Mouse (Mus musculus) thymus, postnatal 14 days (tissue): Measurements from ENCODE around the gene Btf3l4.

ENCODE experiments used
- DNase-seq: peaks from one replicate; pipeline ENCODE4 v3.0.0; 2021

The Btf3l4 gene

GRCm38 (mm10) chr4:108811550-108811949 lies 21.9 kb downstream of the Btf3l4 start:
- DNase-seq: no peak

GRCm38 (mm10) chr4:108811142-108811541 lies 22.3 kb downstream of the Btf3l4 start:
- DNase-seq: no peak

GRCm38 (mm10) chr4:108803535-108803934 lies 29.9 kb downstream of the Btf3l4 start:
- no peak for DNase-seq

- DNase-seq: peak; percentile 54
Measured at GRCm38 (mm10) chr4:108798083-108798830, 35.2 kb downstream of the Btf3l4 start.

GRCm38 (mm10) chr4:108796701-108797100 lies 36.7 kb downstream of the Btf3l4 start:
- DNase-seq: no peak

GRCm38 (mm10) chr4:108793941-108794340 lies 39.5 kb downstream of the Btf3l4 start:
- no peak for DNase-seq

GRCm38 (mm10) chr4:108790507-108790906 lies 42.9 kb downstream of the Btf3l4 start:
- no peak for DNase-seq

- no peak for DNase-seq
Measured at GRCm38 (mm10) chr4:108789258-108789936, 44.0 kb downstream of the Btf3l4 start.

GRCm38 (mm10) chr4:108782421-108783085 lies 50.9 kb downstream of the Btf3l4 start:
- DNase-seq: no peak

GRCm38 (mm10) chr4:108781596-108781995 lies 51.8 kb downstream of the Btf3l4 start:
- no peak for DNase-seq

GRCm38 (mm10) chr4:108780864-108781205 lies 52.6 kb downstream of the Btf3l4 start:
- no peak for DNase-seq

- peak; percentile 80 for DNase-seq
Measured at GRCm38 (mm10) chr4:108780057-108780863, 53.2 kb downstream of the Btf3l4 start, which contains the start of gene Zfyve9. Gene Zfyve9 (minus strand): TSS chr4:108780798.

GRCm38 (mm10) chr4:108779763-108780056 lies 53.7 kb downstream of the Btf3l4 start:
- DNase-seq: no peak

GRCm38 (mm10) chr4:108768527-108768926 lies 64.9 kb downstream of the Btf3l4 start:
- DNase-seq: no peak
